Comparison of ENCODE assay signal across 31 mouse cellular contexts in the genomic region with DNA sequence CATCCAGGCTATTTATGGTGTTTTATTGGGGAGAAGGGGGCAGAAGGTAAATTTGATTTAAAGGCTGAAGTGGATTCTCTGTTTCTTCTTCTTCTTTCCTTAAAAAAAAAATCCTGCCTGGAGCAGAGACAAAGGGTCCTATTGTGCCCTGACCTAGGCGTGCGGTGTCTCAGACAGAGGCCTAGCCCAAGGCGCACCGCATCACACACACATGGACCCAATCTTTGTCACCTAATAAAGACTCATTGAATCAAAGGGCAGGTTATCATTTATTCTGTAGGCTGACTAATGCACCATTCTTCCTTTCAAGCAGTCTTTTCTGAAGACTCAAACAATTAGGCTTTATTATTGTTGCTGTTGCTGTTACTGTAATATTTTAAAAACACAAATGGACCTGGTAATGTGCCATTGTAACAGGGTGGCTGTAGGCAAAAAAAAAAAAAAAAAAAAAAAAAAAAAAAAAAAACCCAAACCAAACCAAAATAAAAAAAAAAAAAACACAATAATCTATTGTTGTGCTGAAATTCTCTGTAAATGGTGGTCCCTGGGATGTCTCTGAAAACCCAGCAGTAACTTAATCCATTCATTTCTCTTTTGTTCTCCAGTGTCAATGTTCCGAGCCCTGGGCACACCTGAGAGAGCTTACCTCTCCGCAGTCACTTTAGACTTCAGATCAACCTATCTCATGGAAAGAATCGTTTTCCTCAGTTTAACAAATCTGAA.
DNase-seq lines count a peak whose midpoint lies in the region; ATAC-seq and TF ChIP-seq lines count a peak whose summit lies in the region.
"Had no signal": no experiment of that assay in that cellular context is flagged by ENCODE, and none has a peak within 500 bp of the region (broad histone marks: within the 10 kb centered on the region; RNA-seq: fewer than 3 reads in every experiment).

No protein-coding gene starts in this region.

- in situ Hi-C loops in ES-E14 (cut with MboI; ENCODE audit: low sequenced_read_pairs in 2 of 2, unreplicated experiment in 2 of 2): no loop called here

- no peaks in the 10 kb centered on the region for H3K4me1 ChIP-seq in ES-E14 (ENCODE audit: control insufficient read depth in 2 of 2, insufficient read depth in 2 of 2, low read length in 2 of 2, poor library complexity in 1 of 2)
- H3K4me1 ChIP-seq in embryonic facial prominence, embryonic 10.5 days: peaks cover 30% of the 10 kb centered on the region
- H3K4me1 ChIP-seq in heart, embryonic 10.5 days: peaks cover 6% of the 10 kb centered on the region
- peaks cover 11% of the 10 kb centered on the region for H3K4me1 ChIP-seq in midbrain, embryonic 10.5 days
- H3K4me1 ChIP-seq in midbrain, postnatal 0 days (ENCODE audit: insufficient read depth, low read length): no peaks in the 10 kb centered on the region
- H3K4me1 ChIP-seq: neural tube, embryonic 15.5 days had no signal

- 60% methylated on average over 7 of the region's 7 CpGs for WGBS in embryonic facial prominence, embryonic 10.5 days
- 78% methylated on average over 7 of the region's 7 CpGs for WGBS in heart, embryonic 10.5 days
- WGBS in midbrain, embryonic 10.5 days: 87% methylated on average over 7 of the region's 7 CpGs
- WGBS in midbrain, postnatal 0 days: 86% methylated on average over 7 of the region's 7 CpGs

- H3K27ac ChIP-seq in ES-E14 (ENCODE audit: insufficient read depth, low read depth, low read length, poor library complexity, severe bottlenecking): no peak overlapping the region
- H3K27ac ChIP-seq in embryonic facial prominence, embryonic 10.5 days (replicated peaks): no peak overlapping the region
- H3K27ac ChIP-seq in heart, embryonic 10.5 days: no peak overlapping the region
- H3K27ac ChIP-seq in midbrain, embryonic 10.5 days (replicated peaks): no peak overlapping the region
- no peak overlapping the region for H3K27ac ChIP-seq in midbrain, postnatal 0 days (ENCODE audit: low read depth, low read length)
- H3K27ac ChIP-seq: hindbrain, embryonic 12.5 days; hindbrain, postnatal 0 days; kidney, postnatal 0 days; neural tube, embryonic 15.5 days had no signal

- DNase-seq in ES-E14 (ENCODE audit: low read depth, low spot score): no peak
- peak; percentile 39 for DNase-seq in embryonic facial prominence, embryonic 10.5 days (ENCODE audit: low spot score)
- peak; percentile 50 for DNase-seq in hindlimb bud, embryonic 11.5 days (ENCODE audit: extremely low spot score, low read depth, low spot score)
- DNase-seq in mesoderm, embryonic 11.5 days (ENCODE audit: low read depth, low spot score): peak; percentile 34
- DNase-seq in heart, embryonic 10.5 days (ENCODE audit: low spot score): no peak
- no peak for DNase-seq in midbrain, embryonic 10.5 days (ENCODE audit: low spot score)
- DNase-seq in midbrain, postnatal 0 days (ENCODE audit: low spot score): no peak
- DNase-seq: adrenal gland, adult 8-10 months; cerebellum, adult 11 months; cerebellum, adult 9-11 months; gastrocnemius, postnatal 14 days; heart, postnatal 36 days; kidney, adult 8-10 months; kidney, postnatal 4 days; layer of hippocampus, postnatal 36 days; left cerebral cortex, postnatal 4 days; midbrain, embryonic 14.5 days; retina, postnatal 1 day; right cerebral cortex, postnatal 25 days; spleen, adult 18-20 months; thymus, postnatal 14 days had no signal

- no peaks in the 10 kb centered on the region for H3K36me3 ChIP-seq in ES-E14 (ENCODE audit: control insufficient read depth, insufficient read depth, low read length, poor library complexity, severe bottlenecking)
- no peaks in the 10 kb centered on the region for H3K36me3 ChIP-seq in embryonic facial prominence, embryonic 10.5 days (replicated peaks)
- no peaks in the 10 kb centered on the region for H3K36me3 ChIP-seq in heart, embryonic 10.5 days
- no peaks in the 10 kb centered on the region for H3K36me3 ChIP-seq in midbrain, embryonic 10.5 days
- H3K36me3 ChIP-seq in midbrain, postnatal 0 days (ENCODE audit: insufficient read depth, low read length): no peaks in the 10 kb centered on the region
- H3K36me3 ChIP-seq: hindbrain, embryonic 12.5 days; neural tube, embryonic 15.5 days had no signal

- no peaks in the 10 kb centered on the region for H3K9me3 ChIP-seq in ES-E14 (ENCODE audit: control insufficient read depth, insufficient read depth, low read depth, low read length)
- H3K9me3 ChIP-seq in embryonic facial prominence, embryonic 10.5 days: no peaks in the 10 kb centered on the region
- no peaks in the 10 kb centered on the region for H3K9me3 ChIP-seq in heart, embryonic 10.5 days
- no peaks in the 10 kb centered on the region for H3K9me3 ChIP-seq in midbrain, embryonic 10.5 days (replicated peaks)
- H3K9me3 ChIP-seq in midbrain, postnatal 0 days (ENCODE audit: low read length): no peaks in the 10 kb centered on the region
- H3K9me3 ChIP-seq: hindbrain, embryonic 12.5 days; megakaryocyte, embryonic 14.5 days; neural tube, embryonic 15.5 days had no signal

- TF ChIP-seq CTCF in midbrain, postnatal 0 days (IDR thresholded peaks at IDR 0.05): no peak

- ATAC-seq in midbrain, postnatal 0 days (ENCODE audit: low FRiP score): no peak
- ATAC-seq: CD4-positive, CD25-positive, alpha-beta regulatory T cell, adult 4 months; hindbrain, postnatal 0 days; intestine, embryonic 16.5 days had no signal

- no peak overlapping the region for H3K9ac ChIP-seq in ES-E14 (ENCODE audit: insufficient read depth, low read depth, low read length, poor library complexity, severe bottlenecking)
- no peak overlapping the region for H3K9ac ChIP-seq in midbrain, postnatal 0 days (replicated peaks; ENCODE audit: low read length, poor library complexity, severe bottlenecking)
- H3K9ac ChIP-seq: hindbrain, embryonic 12.5 days; neural tube, embryonic 15.5 days had no signal

- H3K4me3 ChIP-seq in ES-E14 (ENCODE audit: insufficient read depth in 1 of 2, low read depth in 1 of 2, low read length in 2 of 2, poor library complexity in 1 of 2, severe bottlenecking in 1 of 2): no peak overlapping the region
- H3K4me3 ChIP-seq in embryonic facial prominence, embryonic 10.5 days: no peak overlapping the region
- no peak overlapping the region for H3K4me3 ChIP-seq in heart, embryonic 10.5 days
- H3K4me3 ChIP-seq in midbrain, embryonic 10.5 days: no peak overlapping the region
- no peak overlapping the region for H3K4me3 ChIP-seq in midbrain, postnatal 0 days (ENCODE audit: low read depth, low read length)
- H3K4me3 ChIP-seq: erythroblast, embryonic 14.5 days; hindbrain, embryonic 12.5 days; megakaryocyte, embryonic 14.5 days; neural tube, embryonic 15.5 days had no signal

- H3K4me2 ChIP-seq in midbrain, postnatal 0 days (ENCODE audit: low read depth, low read length, poor library complexity, severe bottlenecking): no peak overlapping the region
- H3K4me2 ChIP-seq: heart, embryonic 11.5 days; hindbrain, embryonic 12.5 days; liver, embryonic 11.5 days; neural tube, embryonic 15.5 days had no signal

- peaks cover 9% of the 10 kb centered on the region; the same call in 1 of the 2 replicates for H3K27me3 ChIP-seq in embryonic facial prominence, embryonic 10.5 days (replicated peaks; ENCODE audit: low read depth, poor library complexity, severe bottlenecking)
- H3K27me3 ChIP-seq in heart, embryonic 10.5 days (ENCODE audit: insufficient read depth, poor library complexity, severe bottlenecking): peaks cover 37% of the 10 kb centered on the region
- no peaks in the 10 kb centered on the region for H3K27me3 ChIP-seq in midbrain, embryonic 10.5 days (ENCODE audit: low read depth, poor library complexity, severe bottlenecking)
- no peaks in the 10 kb centered on the region for H3K27me3 ChIP-seq in midbrain, postnatal 0 days (ENCODE audit: insufficient read depth, low read length)
- H3K27me3 ChIP-seq: hindbrain, embryonic 12.5 days; megakaryocyte, embryonic 14.5 days; neural tube, embryonic 15.5 days had no signal

TF ChIP-seq in ES-E14, 5 proteins besides CTCF, POLR2A, EP300 and RAD21:
- TF ChIP-seq ZC3H11A (IDR thresholded peaks at IDR 0.05; ENCODE audit: borderline replicate concordance, low read depth, low read length): no peak
- TF ChIP-seq HCFC1 (IDR thresholded peaks at IDR 0.05; ENCODE audit: borderline replicate concordance, insufficient read depth, low read length): no peak
- TF ChIP-seq ZNF384 (IDR thresholded peaks at IDR 0.05; ENCODE audit: low read depth, low read length): peak; percentile 44; the same call in 1 of the 2 replicates
- TF ChIP-seq CHD2 (IDR thresholded peaks at IDR 0.05; ENCODE audit: low read depth, low read length): no peak
- no peak for TF ChIP-seq MAFK (IDR thresholded peaks at IDR 0.05; ENCODE audit: insufficient read depth, low read depth, low read length)

Comparison
In these comparisons a context has a peak if more than half of its experiments do, and no peak if none do; other contexts are left out.
1. DNase-seq: peak in embryonic facial prominence, embryonic 10.5 days (single experiment), hindlimb bud, embryonic 11.5 days (single experiment) and mesoderm, embryonic 11.5 days (single experiment); none in ES-E14 (single experiment), heart, embryonic 10.5 days (single experiment), midbrain, embryonic 10.5 days (single experiment) and midbrain, postnatal 0 days (single experiment).